Mouse (Mus musculus) liver, adult 2 months (tissue): ENCODE results near the gene Babam2. TPM values are rescaled to one million over a fixed set of nuclear protein-coding genes. Genes with fewer than 3 reads are reported as not detected.
A peak's percentile ranks its signal among the peaks of the same experiment; 100 is the strongest.

Experiments
- DNase-seq: peaks from one replicate; pipeline ENCODE4 v3.0.0-alpha.2; 2011; ENCODE audit warnings: low read depth, low spot score; ENCODE audit errors: extremely low read depth
- H3K27ac ChIP-seq: fragments of 200-500 bp; replicated peaks from 2 replicates; pipeline ENCODE4 v1.5.1; 2012; ENCODE audit warnings: low read depth, mild to moderate bottlenecking, control low read depth, inconsistent platforms, low read length; ENCODE audit not compliant: insufficient read depth
- H3K27me3 ChIP-seq: fragments of 200-500 bp; 2 replicates; pipeline ENCODE4 v1.6.1; 2012; ENCODE audit warnings: mild to moderate bottlenecking, moderate library complexity, low read length, inconsistent platforms; ENCODE audit not compliant: control insufficient read depth, insufficient read depth
- H3K36me3 ChIP-seq: fragments of 200-500 bp; 2 replicates; pipeline ENCODE4 v1.6.1; 2012; ENCODE audit warnings: low read length, inconsistent platforms; ENCODE audit not compliant: control insufficient read depth, insufficient read depth
- H3K4me1 ChIP-seq: fragments of 200-500 bp; 2 replicates; pipeline ENCODE4 v1.6.1; 2011; ENCODE audit warnings: low read length; ENCODE audit not compliant: control insufficient read depth, insufficient read depth
- H3K4me3 ChIP-seq: fragments of 200-500 bp; 2 replicates; pipeline ENCODE4 v1.5.1; 2011; ENCODE audit warnings: low read depth, mild to moderate bottlenecking, control low read depth, low read length, moderate library complexity; ENCODE audit not compliant: insufficient read depth
- H3K79me2 ChIP-seq: fragments of 200-500 bp; 2 replicates; pipeline ENCODE4 v1.6.1; 2012; ENCODE audit warnings: inconsistent platforms, mild to moderate bottlenecking, low read length, moderate library complexity; ENCODE audit not compliant: control insufficient read depth, insufficient read depth
- H3K9ac ChIP-seq: fragments of 200-500 bp; 2 replicates; pipeline ENCODE4 v1.6.1; 2012; ENCODE audit warnings: low read depth, mild to moderate bottlenecking, control low read depth, inconsistent platforms, low read length
- CTCF ChIP-seq: fragments of 200-500 bp; IDR thresholded peaks from 2 replicates; pipeline ENCODE4 v1.5.1; 2011; ENCODE audit warnings: low read depth, low read length, control low read depth
- POLR2A ChIP-seq: fragments of 200-500 bp; IDR thresholded peaks from 2 replicates; pipeline ENCODE4 v1.6.1; 2011; ENCODE audit warnings: low read length, control low read depth; ENCODE audit not compliant: insufficient read depth; ENCODE audit errors: extremely low read depth
- WGBS: fragments of 180-500 bp; shearing (Covaris S2); methylation state at CpG from one replicate; pipeline ENCODE4 v1.1.7; 2018; 5-methylcytosine and 5-hydroxymethylcytosine counted together
- polyA plus RNA-seq: library from polyadenylated mRNA; depleted of rRNA; stranded (reverse); fragments of >200 nt; gene quantifications from 2 replicates; pipeline ENCODE4 v1.2.3, GENCODE M21; 2012
- total RNA-seq: library from RNA; depleted of rRNA; stranded (reverse); fragments of >200 nt; gene quantifications from 2 replicates; pipeline ENCODE4 v1.2.3, GENCODE M21; 2014

The Babam2 gene
- total and polyA plus RNA-seq, 2 experiments = 18.9 to 20.1 TPM

GRCm38 (mm10) chr5:32018276-32018675 is 320.8 kb downstream of the Babam2 start:
- Histone ChIP-seq H3K27me3 (no peaks in the 10 kb centered on the region), H3K9ac (no peak overlapping the region), H3K27ac (no peak overlapping the region), H3K79me2 (no peaks in the 10 kb centered on the region), H3K4me3 (no peak overlapping the region), H3K4me1 (no peaks in the 10 kb centered on the region), H3K36me3 (no peaks in the 10 kb centered on the region)
- 91% methylated on average over 2 of the region's 2 CpGs for WGBS
- TF ChIP-seq CTCF (no peak), POLR2A (no peak)
- DNase-seq = no peak

GRCm38 (mm10) chr5:32029834-32030433 is 332.4 kb downstream of the Babam2 start:
- WGBS = 52% methylated on average over 3 of the region's 3 CpGs
- peak; percentile 47 for DNase-seq
- H3K9ac ChIP-seq = no peak overlapping the region

GRCm38 (mm10) chr5:32033185-32033584 is 335.7 kb downstream of the Babam2 start:
- TF ChIP-seq CTCF (no peak), POLR2A (no peak)

More at GRCm38 (mm10) chr5:32029834-32030433, 332.4 kb downstream of the Babam2 start:
- no peak overlapping the region for H3K27ac ChIP-seq
- H3K79me2 ChIP-seq = no peaks in the 10 kb centered on the region
- peaks cover 12% of the 10 kb centered on the region for H3K4me1 ChIP-seq
- H3K36me3 ChIP-seq = no peaks in the 10 kb centered on the region
- TF ChIP-seq POLR2A (no peak), CTCF (no peak)
- H3K4me3 ChIP-seq = no peak overlapping the region
- H3K27me3 ChIP-seq = no peaks in the 10 kb centered on the region

GRCm38 (mm10) chr5:32033621-32034020 is 336.1 kb downstream of the Babam2 start:
- H3K4me1 ChIP-seq = peaks cover 26% of the 10 kb centered on the region
- H3K27ac ChIP-seq = no peak overlapping the region
- H3K9ac ChIP-seq = no peak overlapping the region
- no peak overlapping the region for H3K4me3 ChIP-seq
- no peaks in the 10 kb centered on the region for H3K27me3 ChIP-seq
- H3K36me3 ChIP-seq = no peaks in the 10 kb centered on the region
- TF ChIP-seq CTCF (no peak), POLR2A (no peak)
- no peak for DNase-seq
- no peaks in the 10 kb centered on the region for H3K79me2 ChIP-seq

More at GRCm38 (mm10) chr5:32033185-32033584, 335.7 kb downstream of the Babam2 start:
- H3K79me2 ChIP-seq = no peaks in the 10 kb centered on the region
- peaks cover 22% of the 10 kb centered on the region for H3K4me1 ChIP-seq
- no peaks in the 10 kb centered on the region for H3K27me3 ChIP-seq
- no peak overlapping the region for H3K9ac ChIP-seq
- no peaks in the 10 kb centered on the region for H3K36me3 ChIP-seq
- no peak overlapping the region for H3K4me3 ChIP-seq
- H3K27ac ChIP-seq = no peak overlapping the region
- WGBS = 87% methylated on average over 4 of the region's 4 CpGs
- DNase-seq = no peak

- H3K9ac ChIP-seq = no peak overlapping the region
- TF ChIP-seq CTCF = no peak
- no peak for TF ChIP-seq POLR2A
- peak overlapping the region; percentile 32 for H3K27ac ChIP-seq
- 28% methylated on average over 8 of the region's 8 CpGs for WGBS
- H3K4me1 ChIP-seq = peaks cover 33% of the 10 kb centered on the region
- H3K79me2 ChIP-seq = no peaks in the 10 kb centered on the region
- H3K27me3 ChIP-seq = no peaks in the 10 kb centered on the region
- H3K4me3 ChIP-seq = no peak overlapping the region
- no peaks in the 10 kb centered on the region for H3K36me3 ChIP-seq
- DNase-seq = peak; percentile 94
Observed at GRCm38 (mm10) chr5:32034475-32035054, 337.1 kb downstream of the Babam2 start.

- Histone ChIP-seq H3K4me1 (peaks cover 36% of the 10 kb centered on the region), H3K79me2 (no peaks in the 10 kb centered on the region), H3K36me3 (no peaks in the 10 kb centered on the region), H3K4me3 (no peak overlapping the region), H3K27ac (peak overlapping the region; percentile 52; the same call in 1 of the 2 replicates), H3K27me3 (no peaks in the 10 kb centered on the region), H3K9ac (no peak overlapping the region)
- 21% methylated on average over 7 of the region's 7 CpGs for WGBS
- TF ChIP-seq POLR2A (no peak), CTCF (no peak)
- DNase-seq = peak; percentile 91
Observed at GRCm38 (mm10) chr5:32035721-32036320, 338.3 kb downstream of the Babam2 start.
